17 mouse cellular contexts compared by ENCODE assay signal in the genomic region with DNA sequence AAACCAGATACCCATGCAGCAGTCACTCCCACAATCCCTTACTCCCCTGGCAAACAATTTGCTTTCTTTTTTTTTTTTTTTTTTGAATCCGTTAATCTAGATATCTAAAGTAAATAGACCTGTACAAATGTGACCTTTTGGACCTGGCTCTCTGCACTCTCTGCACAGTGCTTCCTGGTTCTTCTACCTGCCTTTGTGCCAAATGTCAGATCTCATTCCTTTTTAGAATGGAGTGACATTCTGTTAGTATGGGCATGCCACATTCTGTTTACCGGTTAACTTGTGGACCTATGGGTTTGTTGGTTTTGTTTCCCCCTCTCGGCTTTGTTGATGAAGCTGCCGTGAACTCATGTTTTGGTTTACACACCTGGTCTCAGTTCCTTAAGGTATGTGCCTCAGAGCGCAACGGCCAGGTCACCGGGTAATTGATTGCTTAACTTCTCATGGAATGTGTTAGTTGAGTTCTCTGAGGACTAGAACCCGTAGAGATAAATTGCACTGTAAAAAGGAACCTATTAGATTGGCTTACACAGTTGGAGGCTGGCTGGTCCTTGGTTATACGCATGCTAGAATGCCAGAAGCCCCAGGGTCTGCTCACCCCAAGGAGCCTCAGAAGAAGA. TPM values are rescaled to one million over a fixed set of nuclear protein-coding genes. Genes with fewer than 3 reads are reported as not detected.
DNase-seq lines count a peak whose midpoint lies in the region; ATAC-seq and TF ChIP-seq lines count a peak whose summit lies in the region.
"Had no signal": no experiment of that assay in that cellular context is flagged by ENCODE, and none has a peak within 500 bp of the region (broad histone marks: within the 10 kb centered on the region; RNA-seq: fewer than 3 reads in every experiment).

No protein-coding gene starts in this region.

- TF ChIP-seq CTCF in gastrocnemius, adult 2 months (IDR thresholded peaks at IDR 0.05), result no peak
- no peak for TF ChIP-seq CTCF in lung, adult 2 months (IDR thresholded peaks at IDR 0.05; ENCODE audit: insufficient read depth, low read length)
- no peak for TF ChIP-seq CTCF in small intestine, adult 2 months (IDR thresholded peaks at IDR 0.05; ENCODE audit: extremely low read depth, insufficient read length, insufficient replicate concordance, low read depth, low read length)

- H3K27me3 ChIP-seq in small intestine, adult 2 months (ENCODE audit: control insufficient read depth, insufficient read depth, low read length), result no peaks in the 10 kb centered on the region
- H3K27me3 ChIP-seq: heart, embryonic 13.5 days; limb, embryonic 12.5 days had no signal

- 57% methylated on average over 9 of the region's 9 CpGs for WGBS in lung, adult 2 months
- WGBS in small intestine, adult 2 months, result 22% methylated on average over 9 of the region's 9 CpGs

- ATAC-seq in frontal cortex, adult (ENCODE audit: low TSS enrichment), result no peak
- ATAC-seq: forebrain, embryonic 14.5 days; midbrain, embryonic 16.5 days had no signal

- H3K4me3 ChIP-seq in gastrocnemius, adult 2 months, result no peak overlapping the region
- no peak overlapping the region for H3K4me3 ChIP-seq in lung, adult 2 months (replicated peaks; ENCODE audit: extremely low read depth, low read depth, low read length)
- no peak overlapping the region for H3K4me3 ChIP-seq in small intestine, adult 2 months (ENCODE audit: low read depth, low read length)
- H3K4me3 ChIP-seq: heart, embryonic 13.5 days; limb, embryonic 12.5 days had no signal

- TF ChIP-seq POLR2A in lung, adult 2 months (IDR thresholded peaks at IDR 0.05; ENCODE audit: borderline replicate concordance, extremely low read depth, low read depth, low read length), result no peak
- no peak for TF ChIP-seq POLR2A in small intestine, adult 2 months (IDR thresholded peaks at IDR 0.05; ENCODE audit: low read depth, low read length)

- peaks cover 18% of the 10 kb centered on the region for H3K36me3 ChIP-seq in small intestine, adult 2 months (ENCODE audit: control insufficient read depth, insufficient read depth, low read length)

- peaks cover 4% of the 10 kb centered on the region for H3K4me1 ChIP-seq in lung, adult 2 months (ENCODE audit: control insufficient read depth, insufficient read depth, low read length)
- peaks cover 19% of the 10 kb centered on the region for H3K4me1 ChIP-seq in small intestine, adult 2 months (ENCODE audit: control insufficient read depth, insufficient read depth, insufficient read length, low read length)

- no peak for DNase-seq in gastrocnemius, adult 2 months
- DNase-seq in gastrocnemius, adult 18-20 months (ENCODE audit: low spot score), result no peak
- DNase-seq in lung, postnatal 36 days, result peak; percentile 40
- DNase-seq in lung, adult 2 months, result no peak
- no peak for DNase-seq in adrenal gland, postnatal 14 days
- no peak for DNase-seq in heart, adult 9 months (ENCODE audit: low spot score in 2 of 2)
- DNase-seq: adrenal gland, adult 2 months; cerebellum, adult 11 months; layer of hippocampus, adult 9-11 months; lung, postnatal 14 days; right cerebral cortex, postnatal 4 days had no signal

- peak overlapping the region; percentile 76 for H3K27ac ChIP-seq in gastrocnemius, adult 2 months
- H3K27ac ChIP-seq in small intestine, adult 2 months (ENCODE audit: insufficient read depth, low read depth, low read length), result peak overlapping the region; percentile 93
- H3K27ac ChIP-seq: heart, embryonic 13.5 days; limb, embryonic 12.5 days had no signal

- intact Hi-C loops in gastrocnemius, adult 2 months (cut with DNase I), result no loop called here

RNA-seq across cellular contexts. Expression of a gene that starts 52.4 kb away (rescaled TPM):
- total RNA-seq in gastrocnemius, adult 2 months (2021), result 10 to 100 TPM; 30.2 to 31.9 TPM
- total RNA-seq in gastrocnemius, adult 18-20 months (2021), result 10 to 100 TPM; 23.2 to 29.3 TPM
- polyA plus RNA-seq in lung, adult 2 months (2012; rRNA removed), result 15.9 and 17.0 TPM in 2 replicates
- polyA plus RNA-seq in small intestine, adult 2 months (2012; rRNA removed), result 7.6 and 13.2 TPM in 2 replicates
- total RNA-seq in adrenal gland, postnatal 14 days (2021), result 31.5 and 31.9 TPM in 2 replicates

RNA-seq across cellular contexts. Expression of a gene that starts 52.5 kb away (rescaled TPM):
- 10 to 100 TPM; 21.3 to 23.0 TPM for total RNA-seq in gastrocnemius, adult 2 months (2021)
- total RNA-seq in gastrocnemius, adult 18-20 months (2021), result 10 to 100 TPM; 19.3 to 25.4 TPM
- polyA plus RNA-seq in lung, adult 2 months (2012; rRNA removed), result 13.7 and 16.8 TPM in 2 replicates
- polyA plus RNA-seq in small intestine, adult 2 months (2012; rRNA removed), result 3.0 and 6.1 TPM in 2 replicates
- 20.9 and 21.4 TPM in 2 replicates for total RNA-seq in adrenal gland, postnatal 14 days (2021)
